Mouse (Mus musculus) T-helper 17 cell (primary cell): ENCODE data around the gene Slc25a34.

ENCODE experiments used
- in situ Hi-C, 2 experiments: fragments of 300-600 bp; cut with MboI, MseI; formaldehyde crosslinking; loops; 1 replicate in 1 of 2; 2 replicates in 1 of 2; pipeline ENCODE4 v1.15.1; 2025; ENCODE audit warnings: high pct_unique_total_duplicates in 2 of 2

Slc25a34 gene

DNA sequence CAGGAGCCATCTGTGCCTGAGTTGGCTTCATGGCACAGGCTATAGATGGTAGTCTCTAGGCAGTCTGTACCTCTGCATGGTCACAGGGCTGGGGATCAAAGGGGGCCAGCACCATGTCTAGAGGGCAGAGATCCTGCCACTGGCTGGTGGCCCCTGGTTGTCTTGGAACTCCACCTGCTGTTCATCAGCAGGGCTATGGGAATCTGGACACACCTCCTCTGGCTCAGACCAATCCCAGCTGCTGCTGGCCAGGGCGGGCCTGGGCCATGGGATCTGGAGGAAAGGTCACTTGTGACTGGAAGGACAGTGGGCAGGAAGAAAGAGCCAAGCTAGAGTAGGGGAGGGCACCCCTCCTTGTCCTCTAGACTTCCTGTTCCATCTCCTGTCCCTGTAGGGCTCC, at the start of gene Slc25a34:
Gene Slc25a34, minus strand, starts transcription at position 156 of the 400 bp plus-strand sequence.
- in situ Hi-C loops, result loop anchor here in 1 of 2 experiments (10.0 kb wide), 1 partner anchor 1699 kb away; no protein-coding TSS in a partner anchor

- in situ Hi-C loops, result loop anchor here in 1 of 2 experiments (25.0 kb wide), 1 partner anchor 915 kb away; no protein-coding TSS in a partner anchor
Observed at GRCm38 (mm10) chr4:141672325-141672724, 48.7 kb upstream of the Slc25a34 start.

GRCm38 (mm10) chr4:141671389-141671788, 47.8 kb upstream of the Slc25a34 start:
- in situ Hi-C loops, result loop anchor here in 1 of 2 experiments (25.0 kb wide), 1 partner anchor 916 kb away; no protein-coding TSS in a partner anchor

DNA sequence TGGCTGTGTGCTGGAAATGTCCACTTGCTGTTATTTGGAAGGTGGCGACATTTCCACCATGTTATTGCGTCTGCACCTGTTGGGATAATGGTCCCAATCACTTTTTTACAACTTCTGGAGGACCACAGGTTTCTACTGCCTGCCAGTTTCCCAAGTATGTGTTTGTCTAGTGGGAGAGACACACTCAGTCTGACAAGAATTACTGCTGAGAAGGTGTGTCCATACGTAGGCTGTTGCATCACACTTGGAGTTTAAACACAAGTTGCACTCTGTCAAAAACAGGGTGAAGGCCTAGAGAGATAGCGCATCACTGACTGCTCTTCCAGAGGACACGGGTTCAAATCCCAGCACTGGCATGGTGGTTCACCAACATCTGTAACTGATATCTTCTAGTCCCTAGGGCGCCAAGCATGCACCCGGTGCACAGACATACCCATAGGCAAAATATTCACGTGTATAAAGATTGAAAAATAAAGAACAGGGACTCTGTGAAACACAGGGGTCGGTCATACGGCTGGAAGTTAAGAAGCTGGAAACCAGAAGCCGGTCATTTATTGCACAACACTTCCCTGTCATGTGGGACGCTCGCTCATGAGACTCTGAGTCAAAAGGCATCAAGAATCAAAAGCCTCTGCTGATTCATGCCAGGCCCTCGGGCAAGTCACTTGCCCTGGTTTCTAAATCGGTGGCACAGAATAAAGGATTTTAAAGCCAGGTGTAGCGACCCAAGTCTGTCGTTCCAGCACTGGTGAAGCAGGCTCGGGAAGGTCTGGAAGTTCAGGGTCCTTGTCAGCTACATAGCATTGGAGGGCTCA, 46.5 kb upstream of the Slc25a34 start:
- in situ Hi-C loops, result loop anchor here in 1 of 2 experiments (25.0 kb wide), 1 partner anchor 917 kb away; no protein-coding TSS in a partner anchor

- in situ Hi-C loops, result loop anchor here in 1 of 2 experiments (25.0 kb wide), 1 partner anchor 923 kb away; no protein-coding TSS in a partner anchor
Observed at GRCm38 (mm10) chr4:141664799-141665198, 41.2 kb upstream of the Slc25a34 start, which contains the start of gene Plekhm2. Gene Plekhm2 (minus strand): TSS chr4:141664899.

DNA sequence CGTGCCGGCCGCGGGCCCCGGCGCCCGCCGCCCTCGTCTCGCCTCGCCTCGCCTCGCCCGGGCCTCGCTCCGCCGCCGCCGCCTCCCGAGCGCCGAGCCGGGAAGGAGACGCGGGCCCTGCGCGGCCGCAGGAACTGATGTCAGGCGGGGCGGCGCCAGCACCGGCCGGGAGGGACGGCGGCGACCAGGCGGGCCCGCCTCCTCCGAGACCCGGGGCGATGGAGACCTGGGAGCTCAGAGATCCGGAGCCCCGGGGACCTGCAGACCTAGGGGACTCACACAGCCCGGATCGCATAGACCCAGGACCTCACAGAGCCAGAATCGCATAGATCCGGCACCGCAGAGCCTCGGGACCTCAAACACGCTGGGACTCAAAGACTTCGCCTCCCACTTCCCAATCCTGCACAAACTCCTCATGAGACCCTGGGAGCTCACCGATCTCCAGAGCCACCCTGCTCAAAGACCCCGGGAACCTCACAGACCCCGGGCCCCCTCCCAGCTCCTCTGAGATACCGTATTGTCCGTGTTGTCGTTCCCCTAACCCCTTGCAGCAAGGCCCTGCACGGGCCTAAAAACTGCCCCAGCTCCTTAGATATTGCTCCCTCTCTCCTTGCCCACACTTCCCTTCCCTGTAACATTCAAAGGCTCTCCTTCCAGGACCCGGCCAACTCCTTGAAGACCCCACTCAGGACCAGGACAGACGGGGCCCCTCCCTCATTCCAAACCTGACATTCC, 40.6 kb upstream of the Slc25a34 start:
- in situ Hi-C loops, result loop anchor here in 1 of 2 experiments (25.0 kb wide), 1 partner anchor 923 kb away; no protein-coding TSS in a partner anchor

DNA sequence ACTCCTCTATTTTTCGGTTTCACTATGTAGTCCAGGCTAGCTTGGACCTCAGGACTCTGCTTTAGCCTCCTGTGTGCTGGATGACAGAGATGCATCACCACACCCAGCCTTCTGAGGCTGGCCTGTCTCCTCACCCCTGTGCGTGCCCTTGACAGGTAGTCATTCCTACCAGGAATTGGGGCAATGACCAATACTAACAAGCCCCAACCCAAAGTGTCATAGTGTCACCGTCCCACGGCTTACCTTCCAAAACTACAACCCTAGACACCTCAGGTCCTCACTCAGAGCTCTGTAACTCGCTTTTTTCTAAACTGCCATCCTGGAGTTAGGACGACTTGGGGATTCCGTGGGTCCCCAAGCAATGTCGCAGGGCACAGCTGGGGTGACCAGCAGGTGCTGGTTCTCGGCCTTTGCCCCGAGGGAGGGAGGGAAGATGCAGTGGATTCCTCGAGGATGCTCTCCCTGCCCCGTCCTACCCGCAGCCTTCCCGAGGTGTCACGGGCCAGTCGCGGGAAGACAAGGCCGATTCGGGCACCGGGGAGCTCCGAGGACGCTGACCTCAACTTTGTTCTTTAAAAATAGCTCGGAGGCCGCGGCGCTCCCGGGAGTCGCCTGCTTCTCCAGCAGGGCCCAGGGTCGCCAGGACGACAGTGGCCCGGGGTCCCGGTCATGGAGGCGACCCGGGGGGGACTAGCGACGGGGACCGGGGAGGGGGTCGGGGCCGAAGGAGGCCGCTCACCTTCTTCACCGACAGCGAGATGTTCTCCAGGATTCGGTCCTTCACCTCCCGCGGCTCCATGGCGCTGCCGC, 39.7 kb upstream of the Slc25a34 start:
- in situ Hi-C loops, result loop anchor here in 1 of 2 experiments (25.0 kb wide), 1 partner anchor 924 kb away; no protein-coding TSS in a partner anchor

GRCm38 (mm10) chr4:141660884-141661283, 37.3 kb upstream of the Slc25a34 start:
- in situ Hi-C loops, result loop anchor here in 1 of 2 experiments (25.0 kb wide), 1 partner anchor 926 kb away; no protein-coding TSS in a partner anchor

DNA sequence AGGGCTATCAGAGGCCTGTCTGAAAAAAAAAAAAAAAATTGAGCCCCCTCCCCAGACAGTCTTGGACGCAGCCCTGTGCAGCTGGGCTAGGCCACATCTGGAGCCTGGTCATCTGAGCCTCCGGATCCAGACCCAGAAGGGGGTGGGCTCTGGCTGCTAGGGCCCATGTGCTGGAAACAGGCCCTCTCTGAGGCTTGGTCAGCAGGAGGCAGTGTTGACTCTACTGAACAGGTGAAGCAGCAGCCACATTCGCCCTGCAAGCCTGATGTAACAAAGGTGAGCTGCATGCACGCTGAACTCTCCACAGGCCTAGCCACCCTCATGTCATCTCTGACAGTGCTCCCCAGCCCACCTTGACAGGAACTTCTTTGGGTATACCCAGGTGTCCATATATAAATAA, 36.1 kb upstream of the Slc25a34 start:
- in situ Hi-C loops, result loop anchor here in 1 of 2 experiments (25.0 kb wide), 1 partner anchor 928 kb away; no protein-coding TSS in a partner anchor

DNA sequence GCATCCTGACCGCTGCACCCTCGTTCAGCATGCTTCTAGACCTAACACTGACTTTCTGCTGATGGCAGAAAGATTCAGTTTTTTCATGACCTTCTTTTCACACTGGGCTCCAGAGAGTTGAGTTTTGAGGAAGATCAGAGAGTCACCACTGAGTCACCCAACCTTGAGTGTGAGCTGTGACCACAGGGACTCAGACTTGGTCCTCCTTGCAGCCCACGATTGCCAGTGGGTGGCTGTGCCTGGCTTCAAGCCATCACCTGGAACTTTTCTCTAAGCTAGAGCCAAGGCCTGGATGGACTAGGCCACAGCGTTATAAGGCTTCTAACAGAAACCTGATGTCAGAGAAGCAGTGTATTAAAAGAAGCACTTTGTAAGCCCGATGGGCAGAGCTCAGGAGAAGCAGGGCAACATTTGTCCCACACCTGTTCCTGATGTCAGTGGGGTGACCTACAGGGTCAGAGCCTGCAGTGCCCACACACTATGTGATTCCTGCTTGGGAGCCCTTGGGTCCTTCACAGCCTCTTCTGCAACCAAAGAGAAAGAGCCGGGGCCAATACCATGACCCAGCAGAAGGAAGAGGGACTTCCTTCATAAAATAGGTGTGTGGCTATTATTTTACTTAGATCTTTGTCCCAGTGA, 35.3 kb upstream of the Slc25a34 start:
- in situ Hi-C loops, result loop anchor here in 1 of 2 experiments (25.0 kb wide), 1 partner anchor 928 kb away; no protein-coding TSS in a partner anchor

- in situ Hi-C loops, result loop anchor here in 1 of 2 experiments (25.0 kb wide), 1 partner anchor 930 kb away; no protein-coding TSS in a partner anchor
Observed at GRCm38 (mm10) chr4:141656932-141657331, 33.3 kb upstream of the Slc25a34 start.

DNA sequence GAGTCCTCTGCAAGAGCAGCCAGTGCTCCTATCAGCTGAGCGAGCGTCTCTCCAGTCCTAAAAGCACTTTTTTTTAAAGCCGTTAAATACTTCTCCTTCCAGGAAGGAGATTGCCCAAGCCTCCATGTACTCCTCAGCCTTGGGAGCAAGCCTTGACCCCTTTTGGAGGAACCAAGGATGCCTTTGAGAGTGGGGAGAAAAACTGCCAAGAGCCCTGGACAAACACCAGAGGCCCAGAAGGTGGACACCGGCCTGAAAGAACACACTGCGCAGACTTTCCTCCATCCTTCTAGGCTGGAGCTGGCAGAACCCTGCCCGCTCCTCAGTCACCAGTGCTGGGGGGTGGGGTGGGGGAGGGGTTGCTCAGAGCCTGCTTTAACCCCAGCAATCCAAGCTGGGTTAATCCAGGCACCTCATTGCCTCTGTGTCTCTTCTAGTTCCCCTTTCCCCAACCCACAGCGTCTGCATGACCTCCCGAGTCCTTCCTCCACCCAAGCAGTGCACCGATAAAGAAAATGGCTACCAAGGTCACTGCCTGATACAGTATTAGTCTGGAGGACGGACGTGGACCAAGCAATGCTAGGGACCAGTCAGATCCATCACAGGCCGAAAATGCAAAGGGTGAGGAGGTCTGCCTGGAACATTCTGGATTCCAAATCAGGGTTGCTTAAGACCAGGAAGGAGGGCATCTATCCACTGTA, 32.4 kb upstream of the Slc25a34 start:
- in situ Hi-C loops, result loop anchor here in 1 of 2 experiments (25.0 kb wide), 1 partner anchor 931 kb away; no protein-coding TSS in a partner anchor

GRCm38 (mm10) chr4:141654509-141654908, 30.9 kb upstream of the Slc25a34 start:
- in situ Hi-C loops, result loop anchor here in 1 of 2 experiments (25.0 kb wide), 1 partner anchor 933 kb away; no protein-coding TSS in a partner anchor

- in situ Hi-C loops, result loop anchor here in 1 of 2 experiments (25.0 kb wide), 1 partner anchor 933 kb away; no protein-coding TSS in a partner anchor
Observed at GRCm38 (mm10) chr4:141653813-141654212, 30.2 kb upstream of the Slc25a34 start.

DNA sequence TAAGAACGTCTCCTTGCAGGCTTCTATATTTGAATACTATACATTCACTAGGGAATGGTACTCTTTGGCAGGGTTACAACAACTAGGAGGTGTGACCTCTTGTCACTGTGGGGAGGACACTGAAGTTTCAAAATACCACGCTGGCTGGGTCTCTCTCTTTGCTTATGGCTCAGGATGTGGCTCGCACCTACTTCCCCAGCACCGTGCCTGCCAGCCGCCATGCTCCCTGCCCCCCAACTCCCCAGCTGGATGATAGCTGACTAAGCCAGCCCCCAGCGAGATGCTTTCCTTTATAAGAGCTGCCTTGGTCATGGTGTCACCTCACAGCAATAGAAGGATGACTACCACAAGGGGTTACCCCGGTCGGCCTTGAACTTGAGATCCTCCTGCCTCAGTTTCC, 29.4 kb upstream of the Slc25a34 start:
- in situ Hi-C loops, result loop anchor here in 1 of 2 experiments (25.0 kb wide), 1 partner anchor 934 kb away; no protein-coding TSS in a partner anchor

- in situ Hi-C loops, result loop anchor here in 1 of 2 experiments (25.0 kb wide), 1 partner anchor 935 kb away; no protein-coding TSS in a partner anchor
Observed at GRCm38 (mm10) chr4:141651944-141652343, 28.3 kb upstream of the Slc25a34 start.

- in situ Hi-C loops, result loop anchor here in 1 of 2 experiments (25.0 kb wide), 1 partner anchor 936 kb away; no protein-coding TSS in a partner anchor
Observed at GRCm38 (mm10) chr4:141651286-141651685, 27.7 kb upstream of the Slc25a34 start.

DNA sequence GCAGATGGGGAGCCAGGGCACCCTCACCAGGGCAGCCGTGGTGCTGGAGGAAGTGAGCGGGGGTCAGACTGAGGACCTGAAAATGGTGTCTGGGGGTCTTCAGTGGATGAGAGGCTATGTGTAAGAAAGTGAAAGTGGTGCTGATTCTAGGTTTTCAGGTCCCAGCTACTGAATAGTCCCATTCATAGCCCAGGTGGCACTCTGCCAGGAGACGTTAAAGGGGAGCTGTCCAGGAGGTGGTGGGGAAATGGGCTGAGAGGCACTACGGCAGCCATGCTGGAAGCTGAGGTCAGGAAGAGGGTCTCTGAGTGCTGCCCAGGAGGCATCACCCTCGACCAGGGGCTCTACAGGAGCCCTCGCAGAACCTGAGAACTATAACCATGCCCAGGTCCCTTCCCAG, 25.6 kb upstream of the Slc25a34 start:
- in situ Hi-C loops, result loop anchor here in 1 of 2 experiments (10.0 kb wide), 1 partner anchor 1746 kb away; the partner anchor contains the start of gene Pramel1

DNA sequence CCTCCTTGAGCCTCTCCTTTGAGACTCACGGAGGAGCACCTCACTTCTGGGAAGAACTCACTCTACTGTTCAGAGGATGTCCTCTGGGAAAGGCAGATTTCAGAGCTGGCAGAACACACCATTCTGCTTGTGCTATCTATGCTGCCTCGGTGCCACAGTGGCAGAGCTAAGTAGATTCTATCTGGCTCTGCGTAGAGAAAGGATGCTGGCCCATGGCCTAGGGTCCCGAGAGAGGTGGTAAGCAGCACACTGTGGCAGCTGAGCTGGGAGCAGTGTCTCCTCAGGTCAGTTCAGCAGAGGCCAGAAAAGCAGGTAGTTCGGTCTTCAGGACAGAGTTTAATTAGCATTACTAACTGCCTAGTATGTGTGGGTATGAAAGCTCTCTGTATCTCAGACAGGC, 24.6 kb upstream of the Slc25a34 start:
- in situ Hi-C loops, result loop anchor here in 1 of 2 experiments (10.0 kb wide), 1 partner anchor 1747 kb away; the partner anchor contains the start of gene Pramel1
